Mouse (Mus musculus) brain, embryonic 14.5 days (tissue): ENCODE measurements at regions not wholly inside any gene's neighbourhood (a gene's known extent, or its start where the extent isn't known, plus 50 kb on each side); places are given as distances from the start of the nearest gene placed in this dataset.
A peak's percentile ranks its signal among the peaks of the same experiment; 100 is the strongest.

Experiments used
- DNase-seq: peaks from one replicate; pipeline ENCODE4 v3.0.0-alpha.2; 2011; ENCODE audit warnings: low read depth
- CTCF ChIP-seq: fragments of 200-500 bp; IDR thresholded peaks from 2 replicates; pipeline ENCODE4 v1.5.1; 2012; ENCODE audit warnings: inconsistent platforms, mild to moderate bottlenecking, moderate library complexity, borderline replicate concordance; ENCODE audit not compliant: insufficient read depth, insufficient read length; ENCODE audit errors: extremely low read depth
- POLR2A ChIP-seq: fragments of 200-500 bp; IDR thresholded peaks from 2 replicates; pipeline ENCODE4 v1.6.1; 2012; ENCODE audit warnings: mild to moderate bottlenecking, inconsistent platforms, borderline replicate concordance; ENCODE audit not compliant: poor library complexity, insufficient read depth, insufficient read length, severe bottlenecking; ENCODE audit errors: extremely low read depth

DNA sequence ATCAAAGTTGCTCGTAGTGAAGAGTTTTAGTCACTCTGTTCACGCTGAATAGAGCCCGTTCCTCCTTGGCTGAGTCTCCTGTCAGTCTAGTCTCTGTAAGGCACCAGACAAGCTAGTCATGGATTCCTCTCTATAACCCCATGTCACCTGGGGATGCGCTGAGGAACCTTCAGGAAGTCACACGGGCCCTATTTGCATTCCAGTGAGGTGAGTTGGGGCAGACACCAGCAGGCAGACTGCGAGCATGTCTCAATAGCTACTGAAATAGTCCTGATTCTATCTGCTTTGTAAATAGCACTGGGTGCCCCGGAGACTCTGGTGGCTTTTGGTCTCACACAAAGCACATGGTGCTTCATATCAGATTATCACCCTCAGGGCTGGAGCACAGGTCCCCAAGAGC lies 174.6 kb upstream of the Spdye4c start:
- DNase-seq, result no peak
- no peak for TF ChIP-seq POLR2A
- TF ChIP-seq CTCF, result no peak

- no peak for DNase-seq
- no peak for TF ChIP-seq POLR2A
- no peak for TF ChIP-seq CTCF
These were observed 172.0 kb upstream of the Spdye4c start for GRCm38 (mm10) chr2:128418960-128419359.

DNA sequence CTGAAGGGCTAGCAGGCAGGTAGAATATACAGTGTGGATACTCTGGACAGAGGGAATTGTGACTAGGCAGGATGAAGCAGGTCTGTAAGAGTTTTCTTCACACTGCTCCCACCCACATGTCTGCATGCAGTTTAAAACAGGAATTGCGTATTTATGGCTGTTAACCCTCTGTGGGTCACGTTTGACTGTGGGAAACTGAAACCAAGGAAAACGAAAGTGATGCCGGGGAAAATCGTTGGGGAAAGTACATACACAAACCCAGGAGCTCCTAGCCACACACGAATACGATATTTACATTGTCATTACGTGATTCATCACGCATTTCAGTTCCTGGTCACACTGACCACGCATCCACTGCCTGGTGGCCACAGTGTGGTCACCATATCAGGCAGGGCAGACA lies 170.6 kb upstream of the Spdye4c start:
- DNase-seq, result no peak
- TF ChIP-seq POLR2A (no peak), CTCF (no peak)

GRCm38 (mm10) chr2:128422677-128423076 lies 168.3 kb upstream of the Spdye4c start:
- no peak for DNase-seq
- TF ChIP-seq POLR2A, result no peak
- peak; percentile 61; the same call in 1 of the 2 replicates for TF ChIP-seq CTCF

DNA sequence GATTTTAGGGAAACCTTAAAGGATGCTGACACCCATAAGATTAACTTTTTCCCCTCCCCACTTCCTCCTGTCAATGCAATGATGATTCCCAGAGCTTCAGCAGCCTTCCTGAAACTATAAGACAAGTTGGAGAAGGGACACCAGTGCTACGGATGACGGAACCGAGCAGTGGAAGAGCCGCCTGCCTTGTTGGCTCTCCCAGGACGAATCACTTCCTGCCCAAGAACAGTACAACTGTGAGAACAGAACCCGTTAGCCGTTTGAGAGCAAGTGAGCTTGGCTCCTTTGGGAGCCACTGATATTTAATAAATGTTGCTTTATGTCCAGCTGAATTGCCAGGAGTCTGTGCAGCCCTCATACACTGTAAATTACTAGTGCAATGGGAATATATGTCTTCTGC lies 166.8 kb upstream of the Spdye4c start:
- no peak for TF ChIP-seq CTCF
- no peak for TF ChIP-seq POLR2A
- no peak for DNase-seq

GRCm38 (mm10) chr2:128427181-128427880 lies 163.7 kb upstream of the Spdye4c start:
- no peak for DNase-seq
- TF ChIP-seq CTCF, result no peak
- TF ChIP-seq POLR2A, result no peak

- TF ChIP-seq CTCF, result no peak
- TF ChIP-seq POLR2A, result no peak
- peak; percentile 42 for DNase-seq
These were observed 162.9 kb upstream of the Spdye4c start for GRCm38 (mm10) chr2:128428154-128428553.

GRCm38 (mm10) chr2:128428651-128429633 lies 162.1 kb upstream of the Spdye4c start:
- no peak for DNase-seq
- TF ChIP-seq POLR2A, result no peak
- no peak for TF ChIP-seq CTCF

- DNase-seq, result no peak
- TF ChIP-seq POLR2A (no peak), CTCF (no peak)
These were observed 161.2 kb upstream of the Spdye4c start for GRCm38 (mm10) chr2:128429786-128430185.

DNA sequence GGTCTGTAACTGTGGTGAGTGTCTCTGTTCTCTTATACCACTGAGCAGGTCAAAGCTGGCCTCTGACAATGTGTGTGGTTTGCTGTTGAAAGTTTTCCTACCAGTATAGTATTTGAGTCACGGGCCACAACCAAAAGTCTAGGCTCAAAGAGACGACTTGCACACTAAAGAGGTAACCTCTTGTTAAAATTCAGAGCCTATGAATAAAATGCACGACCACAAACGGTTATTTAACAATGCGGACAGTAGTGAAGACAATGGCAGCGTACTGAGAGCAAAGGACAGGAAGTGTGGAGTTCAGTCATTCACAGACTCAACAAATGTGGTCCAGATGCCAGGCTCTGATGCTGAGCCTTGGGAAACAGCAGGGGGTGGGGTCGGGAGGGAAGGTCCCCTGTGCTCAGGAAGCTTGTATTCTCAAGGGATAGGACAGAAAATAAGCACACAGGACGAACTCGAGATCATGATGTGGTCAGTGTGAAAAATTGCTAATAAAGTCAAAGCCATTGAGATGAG lies 160.2 kb upstream of the Spdye4c start:
- DNase-seq, result no peak
- TF ChIP-seq POLR2A (no peak), CTCF (no peak)

DNA sequence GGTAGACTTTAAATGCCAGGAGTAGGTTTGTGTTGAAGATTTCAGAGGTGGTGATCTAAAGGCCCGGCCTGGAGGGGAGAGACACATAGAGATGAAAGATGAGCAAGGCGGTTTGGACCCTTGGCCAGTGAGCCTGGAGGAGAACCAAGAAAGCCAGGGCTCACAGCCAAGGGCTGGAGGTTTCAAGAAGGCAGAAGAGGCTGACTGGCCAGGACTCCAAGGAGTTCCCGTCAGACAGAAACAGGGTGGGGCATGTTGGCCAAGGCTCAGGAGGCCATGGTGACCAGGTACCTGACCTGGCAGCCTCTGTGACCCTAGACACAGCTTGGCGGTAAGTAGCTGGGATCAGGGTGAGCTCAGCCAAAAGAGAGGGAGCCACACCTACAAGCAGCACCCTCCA lies 159.3 kb upstream of the Spdye4c start:
- DNase-seq, result no peak
- no peak for TF ChIP-seq CTCF
- TF ChIP-seq POLR2A, result no peak
